Comparison of ENCODE assay signal across 9 mouse cellular contexts in the genomic region with DNA sequence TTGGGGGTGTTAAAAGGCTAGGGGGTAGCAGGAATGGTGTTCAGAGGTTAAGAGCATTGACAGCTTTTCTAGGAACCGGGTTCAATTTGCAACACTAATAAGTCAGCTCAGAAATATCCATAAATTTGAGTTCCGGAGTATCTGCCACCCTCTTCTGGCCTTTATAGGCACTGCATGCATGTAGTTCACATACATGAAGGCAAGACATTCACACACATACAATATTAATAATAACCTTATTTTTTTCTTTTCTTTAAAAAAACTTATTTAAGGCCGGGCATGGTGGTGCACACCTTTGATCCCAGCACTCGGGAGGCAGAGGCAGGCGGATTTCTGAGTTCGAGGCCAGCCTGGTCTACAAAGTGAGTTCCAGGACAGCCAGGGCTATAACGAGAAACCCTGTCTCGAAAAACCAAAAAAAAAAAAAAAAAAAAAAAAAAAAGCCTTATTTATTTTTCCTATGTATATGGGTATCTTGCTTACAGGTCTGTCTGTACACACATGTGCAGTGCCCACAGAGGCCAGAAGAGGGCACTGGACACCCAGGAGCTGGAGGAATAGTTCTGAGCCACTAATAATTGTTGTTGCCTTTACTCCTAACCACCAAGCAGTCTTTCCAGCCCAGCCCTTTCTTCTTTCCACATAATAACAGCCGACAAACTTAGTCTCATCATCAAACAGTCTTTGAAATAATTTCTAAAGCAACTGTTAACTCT. TPM values are rescaled to one million over a fixed set of nuclear protein-coding genes. Genes with fewer than 3 reads are reported as not detected.
DNase-seq lines count a peak whose midpoint lies in the region; ATAC-seq and TF ChIP-seq lines count a peak whose summit lies in the region.
"Had no signal": no experiment of that assay in that cellular context is flagged by ENCODE, and none has a peak within 500 bp of the region (broad histone marks: within the 10 kb centered on the region; RNA-seq: fewer than 3 reads in every experiment).

No protein-coding gene starts in this region.

- H3K4me1 ChIP-seq in kidney, embryonic 14.5 days (ENCODE audit: control insufficient read depth, insufficient read depth, low read length) = no peaks in the 10 kb centered on the region
- H3K4me1 ChIP-seq in G1E (ENCODE audit: insufficient read depth, low read depth, low read length) = peaks cover 24% of the 10 kb centered on the region
- no peaks in the 10 kb centered on the region for H3K4me1 ChIP-seq in cerebellum, adult 2 months (ENCODE audit: control insufficient read depth, insufficient read depth, low read length)
- H3K4me1 ChIP-seq in limb, embryonic 11.5 days (ENCODE audit: control insufficient read depth, insufficient read depth, low read length) = no peaks in the 10 kb centered on the region

- no peak overlapping the region for H3K4me2 ChIP-seq in kidney, embryonic 14.5 days (replicated peaks; ENCODE audit: low read depth, low read length)
- no peak overlapping the region for H3K4me2 ChIP-seq in limb, embryonic 11.5 days (ENCODE audit: low read depth, severe bottlenecking)
- H3K4me2 ChIP-seq: neural tube, embryonic 13.5 days had no signal

- 93% methylated on average over 9 of the region's 9 CpGs for WGBS in kidney, embryonic 14.5 days
- WGBS in cerebellum, adult 2 months = 83% methylated on average over 9 of the region's 9 CpGs
- 90% methylated on average over 9 of the region's 9 CpGs for WGBS in limb, embryonic 11.5 days

- H3K36me3 ChIP-seq in kidney, embryonic 14.5 days (ENCODE audit: control insufficient read depth, insufficient read depth, low read length) = peaks cover 88% of the 10 kb centered on the region
- H3K36me3 ChIP-seq in G1E (replicated peaks) = peaks cover 90% of the 10 kb centered on the region
- peaks cover 44% of the 10 kb centered on the region for H3K36me3 ChIP-seq in limb, embryonic 11.5 days (ENCODE audit: control insufficient read depth, insufficient read depth, low read length)

- no peak for TF ChIP-seq POLR2A in cerebellum, adult 2 months (IDR thresholded peaks at IDR 0.05; ENCODE audit: borderline replicate concordance, insufficient read depth, low read length)

- DNase-seq in kidney, adult 18-20 months = peak; percentile 72
- DNase-seq in G1E (ENCODE audit: low spot score) = no peak
- DNase-seq in cerebellum, adult 2 months = peak; percentile 58 to 67
- DNase-seq in limb, embryonic 11.5 days (ENCODE audit: low spot score) = peak; percentile 81
- DNase-seq in thymus, postnatal 25 days = peak; percentile 77

- TF ChIP-seq CTCF in G1E (IDR thresholded peaks at IDR 0.05; ENCODE audit: low read depth, low read length) = peak; percentile 51; the same call in 1 of the 2 replicates
- TF ChIP-seq CTCF in cerebellum, adult 2 months (IDR thresholded peaks at IDR 0.05; ENCODE audit: borderline replicate concordance, insufficient read depth, low read depth, low read length) = peak; percentile 83

- ATAC-seq in kidney, embryonic 14.5 days (ENCODE audit: low FRiP score, low TSS enrichment) = no peak
- ATAC-seq in G1E (ENCODE audit: extremely low read depth, insufficient number of reproducible peaks, low FRiP score, poor library complexity, severe bottlenecking) = no peak
- peak; percentile 81 for ATAC-seq in granulocyte monocyte progenitor cell, adult 5-6 weeks (replicated peaks; ENCODE audit: poor library complexity, severe bottlenecking)
- ATAC-seq in limb, embryonic 11.5 days (ENCODE audit: insufficient number of reproducible peaks, low FRiP score, low TSS enrichment, low read depth) = no peak
- peak; percentile 90 for ATAC-seq in neutrophil, adult 5-6 weeks (ENCODE audit: extremely low read depth, insufficient number of reproducible peaks, low FRiP score, poor library complexity, severe bottlenecking)

- H3K27ac ChIP-seq in kidney, embryonic 14.5 days (ENCODE audit: low read depth, low read length) = no peak overlapping the region
- H3K27ac ChIP-seq in cerebellum, adult 2 months (ENCODE audit: insufficient read depth, low read length) = no peak overlapping the region
- H3K27ac ChIP-seq in limb, embryonic 11.5 days (replicated peaks; ENCODE audit: low read depth, low read length) = no peak overlapping the region
- H3K27ac ChIP-seq: neural tube, embryonic 13.5 days had no signal

- no peak overlapping the region for H3K4me3 ChIP-seq in kidney, embryonic 14.5 days (ENCODE audit: low read length)
- no peak overlapping the region for H3K4me3 ChIP-seq in G1E (ENCODE audit: low read depth, low read length)
- no peak overlapping the region for H3K4me3 ChIP-seq in cerebellum, adult 2 months (replicated peaks; ENCODE audit: insufficient read depth, low read depth, low read length)
- no peak overlapping the region for H3K4me3 ChIP-seq in limb, embryonic 11.5 days (ENCODE audit: low read depth, low read length)
- H3K4me3 ChIP-seq: neural tube, embryonic 13.5 days had no signal

- H3K27me3 ChIP-seq in kidney, embryonic 14.5 days (ENCODE audit: control insufficient read depth, insufficient read depth, low read length) = no peaks in the 10 kb centered on the region
- no peaks in the 10 kb centered on the region for H3K27me3 ChIP-seq in G1E (ENCODE audit: insufficient read depth, low read length)
- H3K27me3 ChIP-seq in cerebellum, adult 2 months (ENCODE audit: control insufficient read depth, insufficient read depth, low read length) = no peaks in the 10 kb centered on the region
- no peaks in the 10 kb centered on the region for H3K27me3 ChIP-seq in limb, embryonic 11.5 days (ENCODE audit: control insufficient read depth, insufficient read depth, low read length)
- H3K27me3 ChIP-seq: neural tube, embryonic 13.5 days had no signal

- H3K9me3 ChIP-seq in kidney, embryonic 14.5 days (ENCODE audit: control insufficient read depth, low read length) = no peaks in the 10 kb centered on the region
- H3K9me3 ChIP-seq in G1E (replicated peaks) = no peaks in the 10 kb centered on the region
- no peaks in the 10 kb centered on the region for H3K9me3 ChIP-seq in limb, embryonic 11.5 days (ENCODE audit: control insufficient read depth, low read length)
- H3K9me3 ChIP-seq: neural tube, embryonic 13.5 days had no signal

- no peak overlapping the region for H3K9ac ChIP-seq in kidney, embryonic 14.5 days (ENCODE audit: low read depth, low read length)
- no peak overlapping the region for H3K9ac ChIP-seq in limb, embryonic 11.5 days (ENCODE audit: low read length)
- H3K9ac ChIP-seq: neural tube, embryonic 13.5 days had no signal

RNA-seq across cellular contexts. Expression of a gene that starts 9.6 kb away (rescaled TPM):
- polyA plus RNA-seq in kidney, embryonic 14.5 days (2014; fragmentation: Nextera tagmentation; extraction: Ambion mirVana) = 335 and 457 TPM in 2 replicates
- total RNA-seq in G1E (2014; fragmentation: Nextera tagmentation) (155 and 196 TPM in 2 replicates), G1E (2017) (279 and 297 TPM in 2 replicates)
- polyA plus RNA-seq in G1E (2012) = 143 and 158 TPM in 2 replicates
- 325 and 326 TPM in 2 replicates for polyA plus RNA-seq in cerebellum, adult 2 months (2012; rRNA removed)
- 306 and 321 TPM in 2 replicates for total RNA-seq in granulocyte monocyte progenitor cell, adult 5-6 weeks (2014; fragmentation: Nextera tagmentation)
- total RNA-seq in granulocyte monocyte progenitor cell, adult 5-6 weeks (2017) = 339 and 341 TPM in 2 replicates
- 487 and 490 TPM in 2 replicates for polyA plus RNA-seq in limb, embryonic 11.5 days (2014; fragmentation: Nextera tagmentation; extraction: Ambion mirVana)
- total RNA-seq in neutrophil, adult 5-6 weeks (2017) = 205 and 210 TPM in 2 replicates

RNA-seq across cellular contexts. Expression of a gene that starts 32.3 kb away (rescaled TPM):
- 25.0 and 40.9 TPM in 2 replicates for polyA plus RNA-seq in kidney, embryonic 14.5 days (2014; fragmentation: Nextera tagmentation; extraction: Ambion mirVana)
- total RNA-seq in G1E (2014; fragmentation: Nextera tagmentation) (9.6 and 12.5 TPM in 2 replicates), G1E (2017) (9.2 and 9.7 TPM in 2 replicates)
- polyA plus RNA-seq in G1E (2012) = 18.2 and 21.9 TPM in 2 replicates
- polyA plus RNA-seq in cerebellum, adult 2 months (2012; rRNA removed) = 212 and 243 TPM in 2 replicates
- 46.5 and 59.1 TPM in 2 replicates for total RNA-seq in granulocyte monocyte progenitor cell, adult 5-6 weeks (2014; fragmentation: Nextera tagmentation)
- 32.9 and 36.4 TPM in 2 replicates for total RNA-seq in granulocyte monocyte progenitor cell, adult 5-6 weeks (2017)
- 25.2 and 25.6 TPM in 2 replicates for polyA plus RNA-seq in limb, embryonic 11.5 days (2014; fragmentation: Nextera tagmentation; extraction: Ambion mirVana)
- total RNA-seq in neutrophil, adult 5-6 weeks (2017) = 38.7 and 39.8 TPM in 2 replicates

RNA-seq across cellular contexts. Expression of a gene that starts 38.3 kb away (rescaled TPM):
- 33.4 and 35.1 TPM in 2 replicates for polyA plus RNA-seq in kidney, embryonic 14.5 days (2014; fragmentation: Nextera tagmentation; extraction: Ambion mirVana)
- total RNA-seq in G1E (2014; fragmentation: Nextera tagmentation) (12.9 and 13.4 TPM in 2 replicates), G1E (2017) (23.8 and 26.7 TPM in 2 replicates)
- 10.7 and 18.6 TPM in 2 replicates for polyA plus RNA-seq in G1E (2012)
- polyA plus RNA-seq in cerebellum, adult 2 months (2012; rRNA removed) = 44.8 and 45.6 TPM in 2 replicates
- total RNA-seq in granulocyte monocyte progenitor cell, adult 5-6 weeks (2014; fragmentation: Nextera tagmentation) = 19.2 and 20.4 TPM in 2 replicates
- total RNA-seq in granulocyte monocyte progenitor cell, adult 5-6 weeks (2017) = 17.5 and 21.6 TPM in 2 replicates
- 56.2 and 57.5 TPM in 2 replicates for polyA plus RNA-seq in limb, embryonic 11.5 days (2014; fragmentation: Nextera tagmentation; extraction: Ambion mirVana)
- total RNA-seq in neutrophil, adult 5-6 weeks (2017) = 28.2 and 33.8 TPM in 2 replicates

Comparison
In these comparisons a context has a peak if more than half of its experiments do, and no peak if none do; other contexts are left out.
1. ATAC-seq: peak in granulocyte monocyte progenitor cell, adult 5-6 weeks (single experiment) and neutrophil, adult 5-6 weeks (single experiment); none in kidney, embryonic 14.5 days (single experiment), G1E (single experiment) and limb, embryonic 11.5 days (single experiment).